ENCODE assay signal across 9 mouse cellular contexts in genomic region chr2:181764600-181764999, GRCm38 (mm10). TPM values are rescaled to one million over a fixed set of nuclear protein-coding genes. Genes with fewer than 3 reads are reported as not detected.
A peak's percentile ranks its signal among the peaks of the same experiment; 100 is the strongest.
DNase-seq lines count a peak whose midpoint lies in the region; ATAC-seq and TF ChIP-seq lines count a peak whose summit lies in the region.
"Had no signal": no experiment of that assay in that cellular context is flagged by ENCODE, and none has a peak within 500 bp of the region (broad histone marks: within the 10 kb centered on the region; RNA-seq: fewer than 3 reads in every experiment).

No protein-coding gene starts in this region.

- H3K4me3 ChIP-seq in lung, embryonic 14.5 days (ENCODE audit: low read depth, low read length): no peak overlapping the region
- no peak overlapping the region for H3K4me3 ChIP-seq in lung, adult 2 months (replicated peaks; ENCODE audit: extremely low read depth, low read depth, low read length)
- H3K4me3 ChIP-seq in kidney, embryonic 14.5 days (ENCODE audit: low read length): no peak overlapping the region
- peak overlapping the region; percentile 18; the same call in 1 of the 2 replicates for H3K4me3 ChIP-seq in midbrain, postnatal 0 days (ENCODE audit: low read depth, low read length)
- H3K4me3 ChIP-seq: embryonic facial prominence, embryonic 12.5 days; liver, embryonic 15.5 days had no signal

- H3K9ac ChIP-seq in lung, embryonic 14.5 days: no peak overlapping the region
- H3K9ac ChIP-seq in kidney, embryonic 14.5 days (ENCODE audit: low read depth, low read length): no peak overlapping the region
- 0 out of 2 replicates have a peak overlapping the region, but pooled peaks have one; percentile 14 for H3K9ac ChIP-seq in midbrain, postnatal 0 days (replicated peaks; ENCODE audit: low read length, poor library complexity, severe bottlenecking)
- H3K9ac ChIP-seq: embryonic facial prominence, embryonic 12.5 days; liver, embryonic 15.5 days had no signal

- H3K27me3 ChIP-seq in lung, embryonic 14.5 days (ENCODE audit: insufficient read depth, low read length): no peaks in the 10 kb centered on the region
- H3K27me3 ChIP-seq in kidney, embryonic 14.5 days (ENCODE audit: control insufficient read depth, insufficient read depth, low read length): peaks cover 10% of the 10 kb centered on the region; the same call in 1 of the 2 replicates
- H3K27me3 ChIP-seq in midbrain, postnatal 0 days (ENCODE audit: insufficient read depth, low read length): no peaks in the 10 kb centered on the region

- TF ChIP-seq CTCF in lung, embryonic 14.5 days (IDR thresholded peaks at IDR 0.05; ENCODE audit: low read depth): no peak
- no peak for TF ChIP-seq CTCF in lung, adult 2 months (IDR thresholded peaks at IDR 0.05; ENCODE audit: insufficient read depth, low read length)
- no peak for TF ChIP-seq CTCF in midbrain, postnatal 0 days (IDR thresholded peaks at IDR 0.05)

- no peak for ATAC-seq in lung, embryonic 14.5 days (ENCODE audit: insufficient read depth)
- 0 out of 2 replicates have a peak, but pooled peaks have one; percentile 71 for ATAC-seq in kidney, embryonic 14.5 days (ENCODE audit: low FRiP score, low TSS enrichment)
- no peak for ATAC-seq in midbrain, postnatal 0 days (ENCODE audit: low FRiP score)
- no peak for ATAC-seq in inflammation-experienced regulatory T-cells, adult 6 months

- no peak for TF ChIP-seq POLR2A in lung, adult 2 months (IDR thresholded peaks at IDR 0.05; ENCODE audit: borderline replicate concordance, extremely low read depth, low read depth, low read length)

- H3K4me1 ChIP-seq in lung, embryonic 14.5 days (ENCODE audit: insufficient read depth): no peaks in the 10 kb centered on the region
- no peaks in the 10 kb centered on the region for H3K4me1 ChIP-seq in lung, adult 2 months (ENCODE audit: control insufficient read depth, insufficient read depth, low read length)
- no peaks in the 10 kb centered on the region for H3K4me1 ChIP-seq in kidney, embryonic 14.5 days (ENCODE audit: control insufficient read depth, insufficient read depth, low read length)
- peaks cover 11% of the 10 kb centered on the region; the same call in 1 of the 2 replicates for H3K4me1 ChIP-seq in midbrain, postnatal 0 days (ENCODE audit: insufficient read depth, low read length)
- H3K4me1 ChIP-seq: liver, embryonic 15.5 days had no signal

- DNase-seq in lung, embryonic 14.5 days: peak; percentile 63
- DNase-seq in lung, adult 2 months: no peak
- DNase-seq in adrenal gland, postnatal 14 days: peak; percentile 77
- peak; percentile 61 for DNase-seq in embryo, embryonic 9.5 days (ENCODE audit: extremely low spot score)
- DNase-seq in midbrain, postnatal 0 days (ENCODE audit: low spot score): peak; percentile 68

- H3K4me2 ChIP-seq in lung, embryonic 14.5 days: no peak overlapping the region
- H3K4me2 ChIP-seq in kidney, embryonic 14.5 days (replicated peaks; ENCODE audit: low read depth, low read length): no peak overlapping the region
- H3K4me2 ChIP-seq in midbrain, postnatal 0 days (ENCODE audit: low read depth, low read length, poor library complexity, severe bottlenecking): peak overlapping the region; percentile 39
- H3K4me2 ChIP-seq: liver, embryonic 15.5 days had no signal

- H3K9me3 ChIP-seq in lung, embryonic 14.5 days (ENCODE audit: low read depth, low read length): no peaks in the 10 kb centered on the region
- no peaks in the 10 kb centered on the region for H3K9me3 ChIP-seq in kidney, embryonic 14.5 days (ENCODE audit: control insufficient read depth, low read length)
- H3K9me3 ChIP-seq in midbrain, postnatal 0 days (ENCODE audit: low read length): no peaks in the 10 kb centered on the region
- H3K9me3 ChIP-seq: embryonic facial prominence, embryonic 12.5 days; liver, embryonic 15.5 days had no signal

- no peak overlapping the region for H3K27ac ChIP-seq in lung, embryonic 14.5 days (ENCODE audit: low read depth)
- no peak overlapping the region for H3K27ac ChIP-seq in kidney, embryonic 14.5 days (ENCODE audit: low read depth, low read length)
- H3K27ac ChIP-seq in midbrain, postnatal 0 days (ENCODE audit: low read depth, low read length): peak overlapping the region; percentile 84
- H3K27ac ChIP-seq: embryonic facial prominence, embryonic 12.5 days; liver, embryonic 15.5 days had no signal

- no peaks in the 10 kb centered on the region for H3K36me3 ChIP-seq in lung, embryonic 14.5 days (ENCODE audit: insufficient read depth)
- H3K36me3 ChIP-seq in kidney, embryonic 14.5 days (ENCODE audit: control insufficient read depth, insufficient read depth, low read length): no peaks in the 10 kb centered on the region
- no peaks in the 10 kb centered on the region for H3K36me3 ChIP-seq in midbrain, postnatal 0 days (ENCODE audit: insufficient read depth, low read length)
- H3K36me3 ChIP-seq: embryonic facial prominence, embryonic 12.5 days; liver, embryonic 15.5 days had no signal

- WGBS in lung, embryonic 14.5 days: under 1% methylated on average over 10 of the region's 10 CpGs
- WGBS in lung, adult 2 months: 2% methylated on average over 10 of the region's 10 CpGs
- WGBS in kidney, embryonic 14.5 days: 2% methylated on average over 10 of the region's 10 CpGs
- 5% methylated on average over 10 of the region's 10 CpGs for WGBS in midbrain, postnatal 0 days

RNA-seq across cellular contexts. Expression of gene Myt1, which starts 1.5 kb away (rescaled TPM):
- polyA plus RNA-seq in lung, embryonic 14.5 days (2014; fragmentation: Nextera tagmentation; extraction: Ambion mirVana): 0.05 and 0.25 TPM in 2 replicates
- polyA plus RNA-seq in lung, adult 2 months (2012; rRNA removed): 0.02 TPM in 1 of 2 replicates, not detected in the other
- 4.1 and 5.2 TPM in 2 replicates for total RNA-seq in adrenal gland, postnatal 14 days (2021)
- not detected in 2 replicates for polyA plus RNA-seq in kidney, embryonic 14.5 days (2014; fragmentation: Nextera tagmentation; extraction: Ambion mirVana)
- 47.7 and 57.4 TPM in 2 replicates for total RNA-seq in midbrain, postnatal 0 days (2014; rRNA removed)
- 5.5 and 7.6 TPM in 2 replicates for polyA plus RNA-seq in midbrain, postnatal 0 days (2015; fragmentation: Nextera tagmentation; extraction: Ambion mirVana)
- polyA plus RNA-seq in inflammation-experienced regulatory T-cells, adult 6 months (2017; shearing (Covaris generic)): not detected
- polyA plus RNA-seq: liver, embryonic 15.5 days had no signal

RNA-seq across cellular contexts. Expression of gene Oprl1, which starts 49.8 kb away (rescaled TPM):
- polyA plus RNA-seq in lung, embryonic 14.5 days (2014; fragmentation: Nextera tagmentation; extraction: Ambion mirVana): 0.89 and 1.8 TPM in 2 replicates
- polyA plus RNA-seq in lung, adult 2 months (2012; rRNA removed): 0.06 and 0.09 TPM in 2 replicates
- total RNA-seq in adrenal gland, postnatal 14 days (2021): 1.5 and 2.7 TPM in 2 replicates
- polyA plus RNA-seq in kidney, embryonic 14.5 days (2014; fragmentation: Nextera tagmentation; extraction: Ambion mirVana): 0.09 and 0.53 TPM in 2 replicates
- total RNA-seq in midbrain, postnatal 0 days (2014; rRNA removed): 195 and 210 TPM in 2 replicates
- polyA plus RNA-seq in midbrain, postnatal 0 days (2015; fragmentation: Nextera tagmentation; extraction: Ambion mirVana): 88.1 and 93.6 TPM in 2 replicates
- under 1 TPM in 1 of 3 experiments, not detected in 2; 0.68 TPM for polyA plus RNA-seq in inflammation-experienced regulatory T-cells, adult 6 months (2017; shearing (Covaris generic))

Comparison
In these comparisons a context has a peak if more than half of its experiments do, and no peak if none do; other contexts are left out.
1. RNA of gene Oprl1, which starts 49.8 kb away (polyA plus RNA-seq): 88.1 to 93.6 TPM in midbrain, postnatal 0 days; 0.89 to 1.8 TPM in lung, embryonic 14.5 days, 0.09 to 0.53 TPM in kidney, embryonic 14.5 days, 0.06 to 0.09 TPM in lung, adult 2 months and 0.68 TPM in inflammation-experienced regulatory T-cells, adult 6 months; every median in the first group is over 10 times any median in the second.